Mouse (Mus musculus) megakaryocyte, embryonic 14.5 days (primary cell): ENCODE data around the gene Kcnk18. TPM values are rescaled to one million over a fixed set of nuclear protein-coding genes. Genes with fewer than 3 reads are reported as not detected.

Experiments
- H3K27me3 ChIP-seq: replicated peaks from 2 replicates; pipeline ENCODE3; 2012; ENCODE audit warnings: inconsistent platforms
- H3K36me3 ChIP-seq: replicated peaks from 2 replicates; pipeline ENCODE3; 2012; ENCODE audit warnings: low read length, inconsistent platforms, mixed read lengths
- H3K4me1 ChIP-seq: 2 replicates; pipeline ENCODE4 v1.6.1; 2012; ENCODE audit warnings: inconsistent platforms
- H3K4me3 ChIP-seq: replicated peaks from 2 replicates; pipeline ENCODE3; 2012; ENCODE audit warnings: moderate library complexity, mild to moderate bottlenecking, inconsistent platforms
- H3K9me3 ChIP-seq: 2 replicates; pipeline ENCODE4 v1.6.1; 2012; ENCODE audit warnings: inconsistent platforms
- FLI1 ChIP-seq: IDR thresholded peaks from 2 replicates; pipeline ENCODE4 v1.6.1; 2012; ENCODE audit warnings: low read length, inconsistent platforms, mixed read lengths
- GATA1 ChIP-seq: IDR thresholded peaks from 3 replicates; pipeline ENCODE4 v1.6.1; 2012; ENCODE audit warnings: mixed read lengths, low read length, inconsistent platforms, borderline replicate concordance
- polyA plus RNA-seq: library from polyadenylated mRNA; stranded (reverse); fragments of >175 nt; gene quantifications from 2 replicates; pipeline ENCODE4 v1.2.3, GENCODE M21; 2012; ENCODE audit warnings: low replicate concordance; ENCODE audit not compliant: insufficient read depth

Gene Kcnk18
- polyA plus RNA-seq, 1 experiment = not detected

- H3K27me3 ChIP-seq = peaks cover 7% of the 10 kb centered on the region
- H3K4me1 ChIP-seq = peaks cover 55% of the 10 kb centered on the region
- no peak for TF ChIP-seq GATA1
- TF ChIP-seq FLI1 = no peak
- no peaks in the 10 kb centered on the region for H3K36me3 ChIP-seq
- H3K9me3 ChIP-seq = no peaks in the 10 kb centered on the region
- peak overlapping the region; percentile 70 for H3K4me3 ChIP-seq
Measured at GRCm38 (mm10) chr19:59248144-59248543, 29.1 kb downstream of the Kcnk18 start.

GRCm38 (mm10) chr19:59248553-59249286 lies 29.7 kb downstream of the Kcnk18 start:
- Histone ChIP-seq H3K4me3 (peak overlapping the region; percentile 65), H3K4me1 (peaks cover 57% of the 10 kb centered on the region), H3K36me3 (no peaks in the 10 kb centered on the region), H3K9me3 (no peaks in the 10 kb centered on the region), H3K27me3 (peaks cover 7% of the 10 kb centered on the region)
- TF ChIP-seq GATA1 = no peak; the same call in 2 of the 3 replicates
- no peak for TF ChIP-seq FLI1

GRCm38 (mm10) chr19:59252651-59253050 lies 33.6 kb downstream of the Kcnk18 start:
- Histone ChIP-seq H3K9me3 (peaks cover 16% of the 10 kb centered on the region), H3K27me3 (peaks cover 2% of the 10 kb centered on the region), H3K4me3 (no peak overlapping the region), H3K36me3 (peaks cover 3% of the 10 kb centered on the region), H3K4me1 (peaks cover 56% of the 10 kb centered on the region)
- TF ChIP-seq FLI1 (no peak), GATA1 (no peak)

- peaks cover 36% of the 10 kb centered on the region for H3K27me3 ChIP-seq
- H3K9me3 ChIP-seq = peaks cover 16% of the 10 kb centered on the region
- H3K36me3 ChIP-seq = peaks cover 13% of the 10 kb centered on the region
- no peak for TF ChIP-seq FLI1
- no peak for TF ChIP-seq GATA1
- H3K4me1 ChIP-seq = peaks cover 42% of the 10 kb centered on the region
- no peak overlapping the region for H3K4me3 ChIP-seq
Measured at GRCm38 (mm10) chr19:59259633-59260032, 40.6 kb downstream of the Kcnk18 start.

- H3K4me3 ChIP-seq = peak within 1 kb of the TSS; percentile 94
- peaks cover 16% of the 10 kb centered on the region for H3K9me3 ChIP-seq
- TF ChIP-seq FLI1 (no peak), GATA1 (no peak)
- peaks cover 39% of the 10 kb centered on the region for H3K27me3 ChIP-seq
- H3K4me1 ChIP-seq = peaks cover 51% of the 10 kb centered on the region
- H3K36me3 ChIP-seq = peaks cover 17% of the 10 kb centered on the region
Measured at GRCm38 (mm10) chr19:59260718-59261442, 41.9 kb downstream of the Kcnk18 start, which contains the start of gene Slc18a2. Gene Slc18a2 (plus strand): TSS chr19:59260896.

GRCm38 (mm10) chr19:59261604-59262003 lies 42.6 kb downstream of the Kcnk18 start:
- H3K36me3 ChIP-seq = peaks cover 14% of the 10 kb centered on the region
- H3K4me1 ChIP-seq = peaks cover 56% of the 10 kb centered on the region
- no peak for TF ChIP-seq GATA1
- no peak for TF ChIP-seq FLI1
- H3K27me3 ChIP-seq = peaks cover 38% of the 10 kb centered on the region
- peaks cover 9% of the 10 kb centered on the region for H3K9me3 ChIP-seq
- H3K4me3 ChIP-seq = peak overlapping the region; percentile 94

- Histone ChIP-seq H3K9me3 (no peaks in the 10 kb centered on the region), H3K4me3 (peak overlapping the region; percentile 50), H3K36me3 (peaks cover 14% of the 10 kb centered on the region), H3K27me3 (peaks cover 39% of the 10 kb centered on the region), H3K4me1 (peaks cover 64% of the 10 kb centered on the region)
- TF ChIP-seq FLI1 = no peak
- TF ChIP-seq GATA1 = no peak
Measured at GRCm38 (mm10) chr19:59263171-59263570, 44.2 kb downstream of the Kcnk18 start.

- Histone ChIP-seq H3K4me1 (peaks cover 68% of the 10 kb centered on the region), H3K9me3 (no peaks in the 10 kb centered on the region), H3K4me3 (peak overlapping the region; percentile 56), H3K27me3 (peaks cover 38% of the 10 kb centered on the region), H3K36me3 (peaks cover 24% of the 10 kb centered on the region)
- TF ChIP-seq FLI1 (no peak), GATA1 (no peak)
Measured at GRCm38 (mm10) chr19:59264838-59265532, 46.0 kb downstream of the Kcnk18 start.

GRCm38 (mm10) chr19:59265907-59266306 lies 46.9 kb downstream of the Kcnk18 start:
- no peak overlapping the region for H3K4me3 ChIP-seq
- H3K4me1 ChIP-seq = peaks cover 60% of the 10 kb centered on the region
- peaks cover 30% of the 10 kb centered on the region for H3K27me3 ChIP-seq
- TF ChIP-seq GATA1 (no peak), FLI1 (no peak)
- H3K36me3 ChIP-seq = peaks cover 28% of the 10 kb centered on the region
- H3K9me3 ChIP-seq = no peaks in the 10 kb centered on the region
